Mouse (Mus musculus) small intestine, adult 2 months (tissue): ENCODE results near the gene 1500015O10Rik. TPM values are rescaled to one million over a fixed set of nuclear protein-coding genes. Genes with fewer than 3 reads are reported as not detected.

ENCODE experiments used
- H3K27ac ChIP-seq: fragments of 200-500 bp; 2 replicates; pipeline ENCODE4 v1.5.1; 2012; ENCODE audit warnings: low read depth, low read length, control low read depth, inconsistent platforms; ENCODE audit not compliant: insufficient read depth
- H3K27me3 ChIP-seq: fragments of 200-500 bp; 2 replicates; pipeline ENCODE4 v1.6.1; 2012; ENCODE audit warnings: mild to moderate bottlenecking, moderate library complexity, low read length, inconsistent platforms; ENCODE audit not compliant: control insufficient read depth, insufficient read depth
- H3K36me3 ChIP-seq: fragments of 200-500 bp; 2 replicates; pipeline ENCODE4 v1.6.1; 2012; ENCODE audit warnings: mild to moderate bottlenecking, low read length, control low read depth, inconsistent platforms; ENCODE audit not compliant: control insufficient read depth, insufficient read depth
- H3K4me1 ChIP-seq: fragments of 200-500 bp; 2 replicates; pipeline ENCODE4 v1.6.1; 2012; ENCODE audit warnings: low read length, inconsistent platforms, mixed read lengths; ENCODE audit not compliant: control insufficient read depth, insufficient read depth, insufficient read length
- H3K4me3 ChIP-seq: fragments of 200-500 bp; 2 replicates; pipeline ENCODE4 v1.5.1; 2012; ENCODE audit warnings: low read depth, mild to moderate bottlenecking, control low read depth, inconsistent platforms, low read length, moderate library complexity
- CTCF ChIP-seq: fragments of 200-500 bp; IDR thresholded peaks from 2 replicates; pipeline ENCODE4 v1.5.1; 2012; ENCODE audit warnings: low read depth, mild to moderate bottlenecking, control low read depth, inconsistent platforms, low read length, moderate library complexity, mixed read lengths; ENCODE audit not compliant: insufficient replicate concordance, insufficient read length; ENCODE audit errors: extremely low read depth
- POLR2A ChIP-seq: fragments of 200-500 bp; IDR thresholded peaks from 2 replicates; pipeline ENCODE4 v1.6.1; 2012; ENCODE audit warnings: low read depth, mild to moderate bottlenecking, control low read depth, inconsistent platforms, low read length, moderate library complexity
- WGBS: fragments of 180-500 bp; shearing (Covaris S2); methylation state at CpG from one replicate; pipeline ENCODE4 v1.1.7; 2018; 5-methylcytosine and 5-hydroxymethylcytosine counted together
- polyA plus RNA-seq: library from polyadenylated mRNA; depleted of rRNA; stranded (reverse); fragments of >200 nt; gene quantifications from 2 replicates; pipeline ENCODE4 v1.2.3, GENCODE M21; 2012

Gene 1500015O10Rik
- polyA plus RNA-seq, 1 experiment = not detected

DNA sequence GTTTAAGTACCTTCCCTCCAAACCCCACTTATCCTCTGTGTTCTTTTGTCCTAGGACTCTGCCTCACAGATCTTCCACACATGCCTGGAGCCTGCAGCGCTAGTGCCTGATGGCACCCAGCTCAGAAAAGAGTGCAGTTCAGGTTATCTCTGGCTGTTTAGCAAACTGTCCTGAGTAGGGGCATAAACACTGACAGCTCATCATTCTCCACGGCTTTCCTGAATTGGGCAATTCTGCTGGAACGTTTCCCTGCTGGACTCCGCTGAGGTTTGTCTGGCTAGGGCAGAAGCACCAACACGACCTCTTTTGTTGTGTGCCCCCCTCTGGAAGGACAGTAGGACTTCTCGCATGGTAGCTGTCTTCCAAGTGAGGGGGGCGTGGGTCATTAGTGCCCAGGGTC, 12.4 kb upstream of the 1500015O10Rik start:
- WGBS = 68% methylated on average over 7 of the region's 7 CpGs
- Histone ChIP-seq H3K4me1 (no peaks in the 10 kb centered on the region), H3K4me3 (no peak overlapping the region), H3K27ac (no peak overlapping the region), H3K27me3 (no peaks in the 10 kb centered on the region), H3K36me3 (no peaks in the 10 kb centered on the region)
- TF ChIP-seq CTCF (no peak), POLR2A (no peak)

DNA sequence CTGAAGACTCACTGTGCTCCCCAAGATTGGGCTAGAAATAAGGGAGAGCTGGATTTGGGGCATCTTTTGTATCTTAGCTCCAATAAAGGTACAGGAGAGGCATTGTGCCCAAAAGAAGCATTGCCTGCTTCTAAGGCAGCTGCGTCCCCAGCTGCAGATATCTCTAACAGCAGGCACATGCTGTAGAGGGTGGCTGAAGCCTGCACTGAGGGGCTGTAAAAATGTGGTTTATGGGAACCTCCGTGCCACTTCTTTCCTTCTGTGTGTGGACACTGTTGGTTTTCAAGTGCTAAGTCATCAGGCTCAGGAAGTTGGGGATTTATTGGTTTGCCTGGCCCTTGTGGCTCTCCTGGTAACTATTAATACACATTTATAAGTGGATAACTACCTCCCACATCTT, 11.6 kb upstream of the 1500015O10Rik start:
- Histone ChIP-seq H3K27me3 (no peaks in the 10 kb centered on the region), H3K36me3 (no peaks in the 10 kb centered on the region), H3K4me1 (no peaks in the 10 kb centered on the region), H3K4me3 (no peak overlapping the region), H3K27ac (no peak overlapping the region)
- WGBS = 43% methylated on average over 2 of the region's 2 CpGs
- TF ChIP-seq CTCF = no peak
- TF ChIP-seq POLR2A = no peak

DNA sequence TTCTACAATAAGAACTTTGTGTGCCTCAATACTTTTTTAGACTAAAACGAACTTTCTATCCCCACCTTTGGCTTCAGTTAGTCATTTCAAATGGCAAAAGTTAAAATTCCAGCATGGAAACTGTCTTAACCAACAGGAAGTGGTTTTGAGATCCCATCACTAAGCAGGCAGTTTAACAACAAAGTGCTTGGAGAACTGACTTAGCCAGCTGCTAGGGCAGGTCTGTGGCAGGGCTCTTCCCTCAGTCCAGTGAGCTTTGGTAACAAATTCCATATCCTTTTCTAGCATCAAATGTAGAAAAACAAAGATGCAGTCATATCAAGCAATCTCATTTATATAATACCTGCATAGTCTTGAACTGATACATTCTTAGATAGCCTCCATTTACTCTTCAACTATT, 7.9 kb upstream of the 1500015O10Rik start:
- H3K27ac ChIP-seq = no peak overlapping the region
- TF ChIP-seq POLR2A = no peak
- TF ChIP-seq CTCF = no peak
- no peak overlapping the region for H3K4me3 ChIP-seq
- no peaks in the 10 kb centered on the region for H3K4me1 ChIP-seq
- no peaks in the 10 kb centered on the region for H3K36me3 ChIP-seq
- 65% methylated on average over 1 of the region's 1 CpGs for WGBS
- H3K27me3 ChIP-seq = no peaks in the 10 kb centered on the region

DNA sequence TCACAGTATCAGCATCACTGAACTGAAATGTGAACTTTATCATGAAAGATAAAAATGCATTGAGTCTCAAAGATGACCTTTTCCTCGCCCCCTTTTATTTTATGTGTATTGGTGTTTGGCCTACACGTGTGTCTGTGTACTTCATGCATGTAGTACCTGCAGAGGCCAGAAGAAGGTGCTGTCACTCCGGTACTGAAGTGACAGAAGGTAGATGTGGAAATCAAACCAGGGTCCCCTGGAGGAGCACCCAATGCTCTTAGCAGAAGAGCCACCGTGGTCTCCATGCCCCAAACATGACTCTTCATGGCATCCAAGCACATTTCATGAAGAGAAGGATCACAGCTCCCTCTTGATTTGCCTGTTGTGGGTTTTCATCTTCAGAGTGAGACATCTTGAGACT, 1.7 kb downstream of the 1500015O10Rik start:
- H3K4me1 ChIP-seq = 0 out of 2 replicates have a peak, but pooled peaks cover under 1% of the 10 kb centered on the region
- 74% methylated on average over 4 of the region's 4 CpGs for WGBS
- H3K4me3 ChIP-seq = no peak overlapping the region
- no peaks in the 10 kb centered on the region for H3K27me3 ChIP-seq
- H3K27ac ChIP-seq = no peak overlapping the region
- TF ChIP-seq CTCF (no peak), POLR2A (no peak)
- H3K36me3 ChIP-seq = no peaks in the 10 kb centered on the region

DNA sequence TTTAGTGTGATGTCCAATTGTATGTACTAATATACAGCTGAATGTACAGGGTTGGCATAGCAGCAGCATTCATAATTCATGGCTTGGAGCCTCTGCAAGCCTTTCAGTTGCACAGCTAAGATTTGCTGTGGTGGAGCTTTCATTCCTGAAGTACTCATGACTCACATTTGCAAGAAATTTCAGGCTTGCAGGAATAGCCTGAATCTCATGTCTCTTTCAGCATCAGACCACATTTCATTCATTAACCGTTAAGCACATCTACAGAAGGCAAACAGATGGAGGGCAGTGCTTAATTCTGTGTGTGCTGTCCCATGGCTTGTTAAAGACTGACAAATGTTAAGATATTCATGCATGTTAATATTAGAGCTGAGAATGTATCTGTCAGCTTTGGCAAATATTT, 2.3 kb downstream of the 1500015O10Rik start:
- Histone ChIP-seq H3K4me3 (no peak overlapping the region), H3K27ac (no peak overlapping the region), H3K27me3 (no peaks in the 10 kb centered on the region), H3K36me3 (no peaks in the 10 kb centered on the region), H3K4me1 (0 out of 2 replicates have a peak, but pooled peaks cover 2% of the 10 kb centered on the region)
- 84% methylated on average over 1 of the region's 1 CpGs for WGBS
- TF ChIP-seq POLR2A (no peak), CTCF (no peak)

DNA sequence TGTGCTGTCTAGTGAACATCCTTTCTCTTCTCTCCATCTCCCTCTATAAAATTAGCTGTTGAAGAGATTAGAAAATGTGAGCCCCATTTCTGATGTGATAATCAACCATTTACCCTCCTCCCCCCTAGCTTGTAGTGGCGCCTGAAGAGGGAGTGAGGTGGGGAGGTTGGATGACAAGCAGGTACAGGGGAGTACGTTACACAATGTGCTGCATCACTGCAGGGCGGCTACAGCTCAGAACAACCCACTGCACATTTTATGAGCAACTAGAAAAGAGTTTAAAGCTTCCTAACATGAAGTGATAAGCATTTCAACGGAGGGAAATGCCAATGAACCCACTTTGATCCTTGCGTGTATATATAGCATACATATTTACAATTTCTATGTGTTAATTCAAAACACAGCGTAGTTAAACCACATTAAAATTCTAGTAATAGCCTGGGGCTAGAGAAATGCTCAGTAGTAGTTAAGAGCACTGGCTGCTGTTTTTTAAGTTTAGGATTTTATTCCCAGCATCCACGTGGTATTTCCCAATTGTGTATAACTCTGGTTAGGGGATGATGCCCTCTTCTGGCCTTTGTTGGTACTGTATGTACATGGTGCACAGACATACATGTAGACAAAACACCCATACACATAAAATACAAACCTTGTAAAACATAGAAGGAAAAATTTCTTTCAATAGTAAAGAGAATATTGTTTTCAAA, 7.6 kb downstream of the 1500015O10Rik start:
- TF ChIP-seq CTCF (no peak), POLR2A (no peak)
- Histone ChIP-seq H3K27me3 (no peaks in the 10 kb centered on the region), H3K4me3 (no peak overlapping the region), H3K27ac (no peak overlapping the region), H3K4me1 (0 out of 2 replicates have a peak, but pooled peaks cover 2% of the 10 kb centered on the region), H3K36me3 (no peaks in the 10 kb centered on the region)
- WGBS = 75% methylated on average over 7 of the region's 7 CpGs

DNA sequence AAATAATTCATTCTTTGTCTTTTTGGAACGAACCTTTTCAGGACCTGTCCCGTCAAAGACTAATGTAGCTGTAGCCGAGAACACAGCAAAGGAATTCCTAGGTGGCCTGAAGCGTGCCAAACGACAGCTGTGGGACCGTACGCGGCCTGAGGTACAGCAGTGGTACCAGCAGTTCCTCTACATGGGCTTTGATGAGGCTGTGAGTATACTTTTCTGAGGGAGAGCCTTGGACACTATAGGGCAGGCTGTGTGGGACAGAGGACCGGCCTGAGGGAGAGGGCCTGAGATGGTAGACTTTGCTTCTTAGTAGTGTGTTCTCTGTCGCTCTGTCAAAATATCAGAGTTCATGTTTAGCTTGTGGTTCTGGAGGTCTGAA, 8.1 kb downstream of the 1500015O10Rik start:
- Histone ChIP-seq H3K4me3 (no peak overlapping the region), H3K27me3 (no peaks in the 10 kb centered on the region), H3K36me3 (no peaks in the 10 kb centered on the region), H3K27ac (no peak overlapping the region), H3K4me1 (0 out of 2 replicates have a peak, but pooled peaks cover 2% of the 10 kb centered on the region)
- WGBS = 92% methylated on average over 10 of the region's 10 CpGs
- TF ChIP-seq CTCF (no peak), POLR2A (no peak)
